Mouse (Mus musculus) midbrain, embryonic 16.5 days (tissue): ENCODE data around the gene Dapl1. TPM values are rescaled to one million over a fixed set of nuclear protein-coding genes. Genes with fewer than 3 reads are reported as not detected.

Experiments
- ATAC-seq: fragments of 200-750 bp; cut with Nextera tagmentation; 2 replicates; pipeline ENCODE4 v1.8.0; 2017; ENCODE audit warnings: moderate TSS enrichment
- H3K27ac ChIP-seq: fragments of 300-500 bp; sonication (generic); 2 replicates; pipeline ENCODE4 v1.5.1; 2014; ENCODE audit warnings: mild to moderate bottlenecking, low read length, mixed read lengths
- H3K27me3 ChIP-seq: fragments of 300-500 bp; sonication (generic); 2 replicates; pipeline ENCODE4 v1.6.1; 2014; ENCODE audit warnings: low read depth, low read length, mixed read lengths; ENCODE audit not compliant: control insufficient read depth, insufficient read depth
- H3K36me3 ChIP-seq: fragments of 300-500 bp; sonication (generic); 2 replicates; pipeline ENCODE4 v1.6.1; 2014; ENCODE audit warnings: mild to moderate bottlenecking, low read length, moderate library complexity, mixed read lengths; ENCODE audit not compliant: control insufficient read depth, insufficient read depth
- H3K4me1 ChIP-seq: fragments of 300-500 bp; sonication (generic); 2 replicates; pipeline ENCODE4 v1.6.1; 2014; ENCODE audit warnings: mild to moderate bottlenecking, low read length, mixed read lengths; ENCODE audit not compliant: control insufficient read depth, insufficient read depth
- H3K4me2 ChIP-seq: fragments of 300-500 bp; sonication (generic); 2 replicates; pipeline ENCODE4 v1.6.1; 2014; ENCODE audit warnings: mild to moderate bottlenecking, low read length, mixed read lengths
- H3K4me3 ChIP-seq: fragments of 300-500 bp; sonication (generic); 2 replicates; pipeline ENCODE4 v1.5.1; 2014; ENCODE audit warnings: low read depth, mild to moderate bottlenecking, low read length, moderate library complexity, mixed read lengths
- H3K9ac ChIP-seq: fragments of 300-500 bp; sonication (generic); 2 replicates; pipeline ENCODE4 v1.6.1; 2014; ENCODE audit warnings: low read depth, low read length, mixed read lengths
- H3K9me3 ChIP-seq: fragments of 300-500 bp; sonication (generic); replicated peaks from 2 replicates; pipeline ENCODE4 v1.6.1; 2014; ENCODE audit warnings: mild to moderate bottlenecking, low read length, mixed read lengths; ENCODE audit not compliant: control insufficient read depth, poor library complexity, severe bottlenecking
- WGBS: fragments of 180-500 bp; shearing (Covaris S2); extraction: QIAGEN DNeasy Blood & Tissue Kit; methylation state at CpG from one replicate; pipeline ENCODE4 v1.1.7; 2014; 5-methylcytosine and 5-hydroxymethylcytosine counted together
- polyA plus RNA-seq: library from polyadenylated mRNA; unstranded; fragments of >200 nt; fragmentation: Nextera tagmentation; extraction: Ambion mirVana; gene quantifications from 2 replicates; pipeline ENCODE4 v1.2.1, GENCODE M21; 2015

Gene Dapl1
- polyA plus RNA-seq, 1 experiment from 2014 or later, result 1.6 TPM

- no peaks in the 10 kb centered on the region for H3K27me3 ChIP-seq
- H3K9me3 ChIP-seq, result no peaks in the 10 kb centered on the region
- ATAC-seq, result no peak
- H3K36me3 ChIP-seq, result no peaks in the 10 kb centered on the region
- no peak overlapping the region for H3K27ac ChIP-seq
- H3K4me3 ChIP-seq, result no peak overlapping the region
- H3K4me1 ChIP-seq, result peaks cover 5% of the 10 kb centered on the region; the same call in 1 of the 2 replicates
- no peak overlapping the region for H3K9ac ChIP-seq
- 87% methylated on average over 6 of the region's 6 CpGs for WGBS
- no peak overlapping the region for H3K4me2 ChIP-seq
These were observed 16.5 kb upstream of the Dapl1 start for GRCm38 (mm10) chr2:59467976-59468375.

GRCm38 (mm10) chr2:59469590-59470245 lies 14.7 kb upstream of the Dapl1 start:
- Histone ChIP-seq H3K4me3 (no peak overlapping the region), H3K4me1 (peaks cover 5% of the 10 kb centered on the region; the same call in 1 of the 2 replicates), H3K4me2 (no peak overlapping the region), H3K9me3 (no peaks in the 10 kb centered on the region), H3K27me3 (no peaks in the 10 kb centered on the region), H3K27ac (0 out of 2 replicates have a peak overlapping the region, but pooled peaks have one; percentile 28), H3K36me3 (no peaks in the 10 kb centered on the region), H3K9ac (no peak overlapping the region)
- WGBS, result 55% methylated on average over 8 of the region's 8 CpGs
- no peak for ATAC-seq

GRCm38 (mm10) chr2:59470326-59471031 lies 14.0 kb upstream of the Dapl1 start:
- Histone ChIP-seq H3K27me3 (no peaks in the 10 kb centered on the region), H3K36me3 (no peaks in the 10 kb centered on the region), H3K4me1 (peaks cover 5% of the 10 kb centered on the region; the same call in 1 of the 2 replicates), H3K9ac (no peak overlapping the region), H3K4me3 (no peak overlapping the region), H3K9me3 (no peaks in the 10 kb centered on the region), H3K27ac (no peak overlapping the region; the same call in 1 of the 2 replicates), H3K4me2 (no peak overlapping the region)
- WGBS, result 70% methylated on average over 11 of the region's 11 CpGs
- no peak for ATAC-seq

- H3K27ac ChIP-seq, result no peak overlapping the region; the same call in 1 of the 2 replicates
- 51% methylated on average over 15 of the region's 15 CpGs for WGBS
- no peak for ATAC-seq
- no peak overlapping the region for H3K4me3 ChIP-seq
- H3K27me3 ChIP-seq, result no peaks in the 10 kb centered on the region
- H3K4me2 ChIP-seq, result no peak overlapping the region
- H3K9ac ChIP-seq, result no peak overlapping the region
- H3K4me1 ChIP-seq, result peaks cover 5% of the 10 kb centered on the region; the same call in 1 of the 2 replicates
- H3K36me3 ChIP-seq, result no peaks in the 10 kb centered on the region
- no peaks in the 10 kb centered on the region for H3K9me3 ChIP-seq
These were observed 13.2 kb upstream of the Dapl1 start for GRCm38 (mm10) chr2:59471051-59471948.

GRCm38 (mm10) chr2:59474336-59474735 lies 10.1 kb upstream of the Dapl1 start:
- WGBS, result 90% methylated on average over 4 of the region's 4 CpGs
- Histone ChIP-seq H3K4me3 (no peak overlapping the region), H3K4me1 (peaks cover 5% of the 10 kb centered on the region; the same call in 1 of the 2 replicates), H3K27ac (no peak overlapping the region), H3K4me2 (no peak overlapping the region), H3K9ac (no peak overlapping the region), H3K36me3 (no peaks in the 10 kb centered on the region), H3K27me3 (no peaks in the 10 kb centered on the region), H3K9me3 (no peaks in the 10 kb centered on the region)
- ATAC-seq, result no peak

GRCm38 (mm10) chr2:59485080-59485479 lies 627 bp downstream of the Dapl1 start:
- no peaks in the 10 kb centered on the region for H3K27me3 ChIP-seq
- H3K9ac ChIP-seq, result no peak overlapping the region
- no peak overlapping the region for H3K4me2 ChIP-seq
- WGBS, result 48% methylated on average over 2 of the region's 2 CpGs
- no peak overlapping the region for H3K4me3 ChIP-seq
- no peak overlapping the region for H3K27ac ChIP-seq
- no peaks in the 10 kb centered on the region for H3K9me3 ChIP-seq
- no peaks in the 10 kb centered on the region for H3K36me3 ChIP-seq
- peaks cover 7% of the 10 kb centered on the region; the same call in 1 of the 2 replicates for H3K4me1 ChIP-seq
- no peak for ATAC-seq

GRCm38 (mm10) chr2:59485657-59486056 lies 1.2 kb downstream of the Dapl1 start:
- H3K36me3 ChIP-seq, result no peaks in the 10 kb centered on the region
- no peaks in the 10 kb centered on the region for H3K27me3 ChIP-seq
- peaks cover 7% of the 10 kb centered on the region; the same call in 1 of the 2 replicates for H3K4me1 ChIP-seq
- H3K27ac ChIP-seq, result no peak overlapping the region
- ATAC-seq, result peak; percentile 88
- no peak overlapping the region for H3K4me2 ChIP-seq
- no peak overlapping the region for H3K9ac ChIP-seq
- no peaks in the 10 kb centered on the region for H3K9me3 ChIP-seq
- H3K4me3 ChIP-seq, result no peak overlapping the region
- 23% methylated on average over 4 of the region's 4 CpGs for WGBS

- no peak overlapping the region for H3K9ac ChIP-seq
- ATAC-seq, result no peak
- WGBS, result 53% methylated on average over 6 of the region's 6 CpGs
- no peaks in the 10 kb centered on the region for H3K27me3 ChIP-seq
- no peaks in the 10 kb centered on the region for H3K36me3 ChIP-seq
- no peaks in the 10 kb centered on the region for H3K9me3 ChIP-seq
- no peak overlapping the region for H3K4me2 ChIP-seq
- H3K4me1 ChIP-seq, result peaks cover 7% of the 10 kb centered on the region; the same call in 1 of the 2 replicates
- no peak overlapping the region for H3K4me3 ChIP-seq
- H3K27ac ChIP-seq, result no peak overlapping the region
These were observed 1.9 kb downstream of the Dapl1 start for GRCm38 (mm10) chr2:59486196-59486845.
